Mouse (Mus musculus) ovary, postnatal 14 days (tissue): ENCODE data around the gene Cryzl2.

ENCODE experiments used
- DNase-seq: peaks from one replicate; pipeline ENCODE4 v3.0.0; 2022; ENCODE audit warnings: low spot score

Gene Cryzl2

DNA sequence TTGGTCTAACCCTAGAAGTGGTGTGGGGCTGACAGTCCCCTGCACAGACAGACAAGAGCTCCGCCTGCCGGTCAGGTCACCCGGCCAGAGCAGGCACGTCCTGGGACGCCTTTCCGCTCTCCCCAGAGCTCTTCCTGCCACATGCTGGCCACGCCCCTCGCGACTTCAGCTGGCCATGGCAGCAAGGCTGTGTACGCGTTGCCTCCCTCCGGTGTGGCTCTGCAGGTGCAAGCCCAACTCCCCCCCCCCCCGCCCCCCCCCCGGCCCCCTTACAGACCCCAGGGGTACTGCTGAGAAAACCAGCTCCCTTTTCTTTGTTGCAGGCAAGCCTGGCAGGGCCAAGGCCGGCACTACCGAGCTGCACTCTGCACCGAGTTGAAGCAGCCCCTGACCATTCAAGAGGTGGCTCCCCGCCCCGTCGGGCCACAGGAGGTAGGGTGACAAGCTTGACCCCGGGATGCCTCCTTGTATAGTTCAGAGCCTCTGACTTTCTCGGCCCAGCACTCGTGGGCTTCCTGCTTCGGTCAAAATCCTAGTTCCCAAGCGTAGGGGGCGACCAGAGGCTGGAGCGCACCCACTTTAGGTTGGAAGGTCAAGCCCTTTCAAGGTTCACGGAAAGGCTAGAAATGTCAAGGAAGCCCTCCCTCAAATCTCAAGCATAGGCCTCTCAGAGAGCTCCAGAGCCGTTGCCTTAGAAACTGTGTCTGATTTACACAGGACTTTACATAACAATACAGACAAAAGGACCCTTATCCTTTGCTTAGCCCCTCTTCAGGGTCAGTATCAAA lies at the start of gene Cryzl2:
Gene Cryzl2 (plus strand): TSS at position 157 of the 788 bp plus-strand sequence.
- DNase-seq = peak; percentile 59

DNA sequence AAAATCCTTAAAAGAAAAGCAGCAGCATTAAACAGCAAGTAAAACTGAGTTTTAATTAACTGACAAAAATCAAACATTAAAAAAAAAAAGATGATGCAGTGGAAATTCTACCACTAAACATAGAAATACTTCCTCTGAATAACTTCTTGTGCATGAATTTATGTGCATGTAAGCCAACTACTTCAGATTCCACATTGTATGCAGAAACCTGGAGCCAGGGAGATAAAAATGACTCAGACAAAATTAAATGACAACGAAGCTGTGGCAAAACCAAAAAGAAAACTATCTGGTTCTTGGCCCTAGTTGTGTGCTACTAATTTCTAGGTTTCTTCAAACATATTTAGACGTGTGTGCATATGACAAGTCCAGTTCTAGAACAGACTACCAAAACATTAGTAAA lies 48.7 kb upstream of the Cryzl2 start:
- no peak for DNase-seq

DNA sequence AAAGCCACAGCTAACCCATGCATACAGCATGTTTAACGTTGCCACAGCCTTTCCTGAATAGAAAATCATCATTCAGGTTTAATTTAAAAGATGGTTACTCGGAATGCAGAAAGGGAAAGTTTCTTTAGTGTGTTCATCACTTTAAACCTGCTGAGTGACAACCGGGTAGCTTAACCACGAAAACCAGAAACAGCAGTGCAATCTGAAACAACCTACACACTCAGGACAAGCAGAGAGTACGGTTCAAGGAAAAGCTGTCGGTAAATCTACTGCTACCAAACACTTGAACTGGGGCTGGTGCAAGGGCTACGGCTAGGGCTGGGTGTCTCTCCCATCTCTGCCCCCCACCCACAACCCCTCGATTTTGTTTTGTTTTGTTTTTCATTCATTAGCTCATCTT lies 47.4 kb upstream of the Cryzl2 start:
- DNase-seq = no peak

DNA sequence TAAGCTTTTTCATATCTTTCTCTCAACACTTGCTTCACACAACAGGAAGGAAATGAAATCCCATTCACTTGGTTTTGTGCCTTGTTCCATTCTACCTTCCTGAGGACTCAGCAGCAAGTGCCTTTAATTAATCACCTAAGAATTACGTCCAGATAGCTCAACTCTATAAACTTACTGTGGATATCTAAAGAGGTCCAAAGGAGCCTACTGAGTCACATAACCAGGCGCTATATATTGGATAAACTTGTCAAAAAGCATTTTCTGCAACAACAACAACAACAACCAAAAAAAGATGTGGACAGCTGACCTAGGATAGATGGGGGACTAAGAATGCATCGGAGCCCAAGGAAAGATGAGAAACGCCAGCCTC lies 47.1 kb upstream of the Cryzl2 start:
- DNase-seq = no peak

DNA sequence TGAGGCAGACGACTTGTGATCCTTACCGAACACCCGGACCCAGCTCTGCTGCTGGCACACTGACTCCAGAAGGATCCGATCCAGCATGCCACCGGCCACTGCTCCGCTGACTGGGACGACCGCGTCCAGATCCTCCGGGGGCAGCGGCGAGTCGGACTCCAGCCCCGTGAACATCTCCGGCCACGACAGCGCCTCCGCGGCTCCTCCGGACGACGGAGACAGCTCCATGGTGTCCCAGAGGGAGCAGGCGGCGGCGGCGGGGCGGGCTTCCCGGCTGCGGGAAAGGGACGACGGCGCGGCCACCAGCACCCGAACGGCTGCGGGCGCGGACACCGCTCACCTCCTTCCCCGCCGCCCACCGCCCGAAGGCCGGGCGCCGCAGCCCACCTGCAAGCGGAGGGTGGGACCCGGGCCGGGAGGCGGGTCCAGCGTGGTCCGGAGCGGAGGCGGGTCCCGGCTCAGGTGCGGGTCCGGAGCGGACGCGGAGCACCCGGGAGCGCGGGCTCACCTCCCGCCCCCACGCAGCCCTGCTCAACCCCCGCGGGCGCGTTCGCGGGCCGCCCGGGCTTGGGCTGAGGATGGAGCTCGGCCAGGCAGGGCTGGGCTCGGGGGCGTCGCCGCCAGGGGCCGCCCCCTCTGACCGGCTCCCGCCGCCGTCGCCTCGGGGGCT lies 46.5 kb upstream of the Cryzl2 start:
- peak; percentile 56 for DNase-seq

DNA sequence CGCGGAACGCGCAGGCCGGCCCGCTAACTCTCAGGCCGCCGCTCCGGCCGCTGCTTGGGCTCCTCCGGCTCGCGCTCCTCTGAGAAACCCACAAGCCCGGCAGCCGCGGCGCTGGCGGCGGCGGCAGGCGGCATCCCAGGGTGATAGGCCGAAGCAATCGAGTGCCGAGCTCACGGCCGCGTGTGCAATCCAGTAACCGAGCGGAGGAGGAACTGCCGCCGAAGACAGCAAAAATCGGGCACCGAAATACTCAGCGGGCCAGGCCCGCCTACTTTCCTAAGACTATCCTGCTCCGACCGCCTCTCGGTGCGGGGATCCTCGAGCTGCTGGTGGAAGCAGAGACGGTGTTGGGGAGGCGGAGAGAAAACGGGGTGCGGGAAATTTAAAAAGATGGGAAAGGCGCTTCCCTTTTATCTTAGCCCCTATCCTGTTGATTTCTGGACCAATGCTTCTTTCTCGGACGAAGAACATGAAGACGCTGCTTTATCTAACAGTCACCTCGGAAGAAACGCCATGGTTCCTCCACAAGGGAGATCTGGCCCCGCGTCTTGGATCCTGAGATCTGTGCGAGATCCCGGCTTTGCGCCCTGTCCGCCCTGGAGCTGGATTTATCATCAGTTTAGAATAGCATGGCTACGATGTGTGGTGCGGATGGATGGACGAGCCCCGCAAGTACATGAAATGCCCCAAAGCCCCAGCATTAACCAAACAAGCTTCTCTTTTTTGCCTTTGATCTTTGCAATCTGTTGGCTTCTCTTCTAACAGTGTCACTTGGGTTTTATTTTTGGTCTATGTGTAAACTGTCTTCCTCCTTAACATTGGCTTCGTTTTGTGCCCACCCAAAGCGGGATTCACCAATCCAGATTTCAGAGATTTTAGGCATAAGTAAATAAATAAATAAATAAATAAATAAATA lies 45.7 kb upstream of the Cryzl2 start, which contains the start of gene Rasal2:
Gene Rasal2 (minus strand): TSS at position 142 of the 916 bp plus-strand sequence.
- peak; percentile 93 for DNase-seq

DNA sequence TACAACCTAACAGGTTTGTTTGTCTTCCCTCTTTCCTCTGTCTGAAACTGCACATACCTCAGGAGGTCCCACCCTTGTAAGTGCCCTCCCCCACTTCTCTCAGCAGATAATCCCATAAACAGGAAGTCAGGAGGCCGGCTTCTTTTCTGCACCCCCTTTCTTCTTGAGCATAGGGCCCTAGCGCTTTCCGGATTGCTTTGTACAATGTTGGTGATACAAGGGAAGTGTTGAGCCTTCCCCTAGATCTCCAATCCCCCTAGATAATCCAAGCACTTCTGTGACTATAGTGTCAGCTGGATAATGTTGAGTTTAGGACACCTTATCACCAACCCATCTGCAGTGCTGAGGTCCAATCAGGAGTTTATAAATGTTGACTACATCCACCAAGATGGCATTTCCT lies 42.6 kb upstream of the Cryzl2 start:
- no peak for DNase-seq

DNA sequence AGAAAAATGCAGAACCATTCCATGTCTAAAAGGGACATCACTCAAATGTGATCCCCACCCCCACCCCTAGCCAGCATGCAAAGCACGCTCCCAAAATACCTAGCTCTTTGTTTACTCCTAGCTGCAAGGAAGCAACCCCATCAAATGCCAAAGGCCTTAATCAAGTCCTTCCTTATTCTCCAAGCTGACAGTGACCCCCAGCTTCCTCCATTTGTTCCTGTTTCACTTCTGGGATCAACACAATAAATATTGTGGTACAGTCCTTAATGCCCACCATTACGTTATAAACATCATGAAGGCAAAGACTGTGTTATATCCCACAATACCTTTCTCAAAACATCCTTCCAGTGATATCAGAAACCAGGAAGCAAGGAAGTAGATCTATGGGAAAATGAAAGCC lies 41.7 kb upstream of the Cryzl2 start:
- DNase-seq = no peak

DNA sequence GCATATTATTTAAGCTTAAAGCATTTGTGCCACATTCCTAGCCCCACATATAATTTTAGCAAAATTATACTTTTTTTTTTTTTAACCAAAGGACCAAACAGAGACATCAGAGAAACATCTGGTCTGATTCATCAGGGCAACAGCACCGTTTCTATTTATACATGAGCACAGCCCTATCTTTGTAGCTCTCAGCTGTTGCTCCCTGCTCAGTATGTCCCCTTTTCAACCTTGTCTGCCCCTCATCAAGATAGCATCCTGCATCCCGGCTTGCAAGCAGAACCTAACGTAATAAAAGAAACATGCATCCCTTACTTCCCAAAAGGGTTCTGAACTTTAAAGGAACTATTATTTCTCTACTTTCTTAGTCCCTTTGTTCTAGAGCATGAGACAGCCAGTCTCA lies 41.0 kb upstream of the Cryzl2 start:
- no peak for DNase-seq

DNA sequence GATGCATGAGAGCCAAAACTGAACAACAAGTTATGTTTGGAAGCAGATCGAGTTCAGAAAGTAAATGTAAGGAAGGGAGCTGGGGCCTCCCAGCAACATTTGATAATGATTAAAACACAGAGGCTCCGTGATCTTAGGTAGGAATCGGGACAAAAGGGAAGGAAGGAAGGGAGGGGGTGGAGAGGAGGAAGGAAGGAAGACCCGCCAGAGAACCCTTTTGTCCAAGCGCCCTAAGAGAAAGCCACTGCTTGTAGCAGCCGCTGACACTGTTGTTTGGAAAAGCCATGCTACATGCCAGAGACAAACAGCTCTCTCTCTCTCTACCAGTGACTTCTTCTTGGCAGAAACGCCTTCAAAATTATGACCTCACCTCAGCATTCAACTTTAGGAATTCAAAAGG lies 40.5 kb upstream of the Cryzl2 start:
- no peak for DNase-seq

DNA sequence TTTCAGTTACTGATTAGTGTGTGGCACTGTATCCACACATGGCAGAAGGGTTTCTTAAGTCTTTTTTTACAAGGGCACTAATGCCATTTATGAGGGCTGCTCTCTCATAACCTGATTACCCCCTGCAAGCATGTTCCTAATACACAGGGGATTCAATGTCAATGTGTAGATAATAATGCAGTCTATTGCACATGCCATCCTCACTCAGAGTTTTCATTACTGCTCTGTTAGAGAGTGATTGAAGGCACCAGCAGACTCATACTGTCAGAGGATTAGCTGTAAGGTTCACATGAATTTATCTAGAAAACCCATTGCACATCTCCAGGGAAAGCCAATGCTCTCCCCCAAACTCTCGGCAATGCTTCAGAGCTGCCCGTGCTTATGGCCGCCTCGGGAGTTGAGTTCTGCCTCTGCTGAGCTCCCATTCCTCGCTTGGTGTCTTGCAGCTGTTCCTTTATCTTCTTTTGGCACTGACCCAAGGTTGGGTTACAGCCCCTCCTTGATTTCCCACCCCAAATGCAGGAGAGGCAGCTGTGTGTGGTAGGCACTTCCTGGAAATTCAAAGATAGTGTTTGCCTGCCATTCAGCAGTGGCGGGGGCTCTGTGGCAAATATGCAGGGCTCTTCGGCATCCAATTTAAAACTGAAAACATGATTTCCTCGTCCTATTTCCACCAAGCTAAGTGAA lies 32.5 kb upstream of the Cryzl2 start:
- DNase-seq = no peak

DNA sequence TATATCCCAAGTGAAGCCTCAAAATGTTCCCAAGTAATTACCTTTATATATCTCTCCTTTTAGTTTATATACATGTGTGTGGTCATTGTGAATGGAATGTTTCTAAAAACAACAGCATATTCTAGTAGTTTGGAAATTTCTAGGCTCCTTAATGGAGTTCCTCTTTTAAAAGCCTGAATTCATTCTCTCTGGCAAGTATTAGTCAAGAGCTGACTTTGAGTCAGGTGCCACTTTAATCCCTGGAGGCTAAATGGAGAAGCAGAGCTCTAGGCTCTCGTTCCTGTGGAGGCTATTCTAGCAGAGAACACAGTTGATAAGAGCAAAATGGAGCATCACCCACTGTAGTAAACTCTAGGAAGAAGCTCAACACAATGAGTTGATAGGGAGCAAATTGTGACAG lies 31.4 kb upstream of the Cryzl2 start:
- DNase-seq = no peak

DNA sequence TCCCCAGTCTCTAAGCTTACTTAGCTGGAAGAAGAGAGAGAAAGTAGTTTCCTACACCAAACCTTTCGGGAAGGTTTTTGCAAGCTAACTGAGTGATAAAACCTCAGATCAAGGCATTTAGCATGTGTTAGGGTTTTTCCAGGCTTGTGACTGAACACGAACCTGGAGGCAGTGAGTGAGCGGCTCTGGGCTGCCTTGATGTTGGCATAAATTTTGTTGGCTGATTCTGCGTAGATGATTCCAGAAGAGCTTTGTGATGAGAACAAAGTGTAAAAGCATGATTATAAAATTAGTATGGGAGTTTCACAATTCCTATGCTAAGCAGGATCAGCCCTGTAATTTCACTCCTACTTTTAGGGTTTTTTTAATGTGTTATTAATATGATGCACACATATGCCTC lies 30.8 kb upstream of the Cryzl2 start:
- no peak for DNase-seq

DNA sequence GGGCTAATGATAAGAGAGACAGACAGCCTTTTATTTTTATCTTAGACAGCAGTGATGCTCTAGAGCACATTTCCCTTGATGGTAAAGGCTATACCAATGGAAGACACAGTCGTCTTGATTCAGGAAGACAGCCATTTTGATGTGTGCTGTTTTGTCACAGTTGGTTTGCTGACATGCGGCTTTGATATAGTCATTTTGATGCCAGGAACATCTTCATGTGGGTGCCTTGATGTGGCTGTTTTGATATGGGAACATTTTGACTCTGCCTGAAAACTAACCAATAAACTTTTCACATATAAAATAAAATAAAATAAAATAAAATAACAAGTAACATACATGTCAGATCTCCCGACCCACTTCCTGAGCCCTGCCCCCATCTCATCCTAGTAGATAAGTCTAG lies 30.0 kb upstream of the Cryzl2 start:
- DNase-seq = no peak

DNA sequence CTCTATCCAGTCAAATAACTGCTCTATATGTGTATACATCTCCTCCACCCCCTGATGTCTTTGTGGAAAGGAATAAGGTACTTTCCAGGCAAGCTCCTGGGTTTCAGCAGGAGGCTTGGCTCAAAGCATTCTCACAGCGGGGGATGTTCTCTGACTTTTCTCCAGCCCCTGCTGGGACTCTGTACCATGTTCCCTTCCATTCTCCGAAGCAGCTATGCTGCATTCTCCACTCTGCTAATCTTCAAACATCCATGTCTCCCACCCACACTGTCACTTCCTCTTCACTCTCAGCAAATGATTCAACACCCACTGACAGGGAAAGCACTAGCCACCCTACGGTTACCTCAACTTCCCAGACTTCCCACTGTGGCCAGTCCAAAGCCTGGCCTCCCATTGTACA lies 25.1 kb upstream of the Cryzl2 start:
- no peak for DNase-seq

DNA sequence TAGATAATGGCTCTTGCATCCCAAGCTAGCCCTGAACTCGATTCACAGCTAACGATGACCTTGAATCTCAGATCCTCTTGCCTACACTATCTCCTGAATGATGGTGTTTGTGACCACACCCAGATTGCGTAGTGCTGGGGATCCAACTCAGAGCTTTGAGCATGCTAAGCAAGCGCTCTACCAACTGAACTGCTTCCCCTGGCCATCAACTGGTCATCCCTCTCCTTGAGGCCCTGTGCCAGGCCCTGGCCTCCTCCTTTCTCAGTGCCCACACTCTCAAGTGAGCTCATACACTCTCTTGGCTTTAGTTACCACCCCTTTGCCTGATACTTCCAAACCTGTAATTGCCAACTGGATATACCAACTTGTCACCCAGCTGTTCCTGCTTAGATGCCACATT lies 24.0 kb upstream of the Cryzl2 start:
- no peak for DNase-seq

DNA sequence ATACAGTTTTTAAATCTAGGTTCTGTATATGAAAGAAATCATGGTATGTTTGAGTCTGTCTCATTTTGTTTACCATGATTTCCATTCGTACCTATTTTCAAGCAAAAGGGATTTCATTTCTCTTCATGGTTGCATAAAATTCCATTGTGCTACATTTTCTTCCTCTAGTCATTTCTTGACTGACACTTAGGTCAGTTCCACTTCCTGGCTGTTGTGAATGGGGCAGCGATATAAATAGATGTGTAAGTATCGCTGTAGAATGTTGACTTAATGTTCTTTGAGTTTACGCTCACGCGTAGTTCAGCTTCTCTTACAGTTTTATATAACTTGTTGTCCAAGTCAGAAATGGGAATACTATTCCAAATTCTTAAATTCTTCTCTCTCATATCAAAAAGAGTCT lies 22.5 kb upstream of the Cryzl2 start:
- DNase-seq = no peak

DNA sequence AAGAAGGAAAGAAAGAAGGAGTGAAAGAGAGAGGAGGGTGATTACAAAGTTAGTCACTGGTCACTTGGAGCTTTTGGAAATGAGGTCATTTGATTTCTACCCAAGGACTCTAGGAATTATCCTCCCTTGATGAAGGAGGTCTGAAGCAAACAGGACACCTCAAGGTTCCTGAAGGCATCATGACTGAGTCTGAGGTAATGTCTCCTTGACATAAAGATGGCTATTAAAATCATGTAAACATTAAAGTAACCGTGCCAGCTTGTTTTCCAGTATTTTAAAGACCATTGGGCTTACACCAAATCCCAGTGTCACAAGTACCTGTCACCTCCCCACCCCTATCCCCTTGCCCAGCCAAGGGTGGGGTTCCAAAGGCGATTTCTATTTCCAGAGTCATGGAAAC lies 20.1 kb upstream of the Cryzl2 start:
- no peak for DNase-seq

DNA sequence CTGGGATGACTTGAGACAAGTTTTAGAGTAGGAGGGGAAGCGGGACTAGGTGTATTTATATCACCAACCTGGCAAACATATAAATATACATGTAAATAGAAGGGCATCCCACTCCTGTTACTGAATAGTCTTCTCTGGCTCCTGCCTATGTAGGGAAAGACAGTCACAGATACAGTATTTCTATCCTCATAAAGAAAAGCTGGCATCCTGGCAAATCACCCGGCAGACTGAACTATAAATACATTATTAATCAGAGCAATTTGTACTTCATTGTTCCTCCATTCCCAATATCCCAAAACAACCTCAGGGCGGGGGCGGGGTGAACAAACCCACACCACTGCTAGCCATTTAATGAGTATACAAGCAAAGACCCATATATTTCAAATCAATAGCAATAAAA lies 19.3 kb upstream of the Cryzl2 start:
- DNase-seq = no peak

DNA sequence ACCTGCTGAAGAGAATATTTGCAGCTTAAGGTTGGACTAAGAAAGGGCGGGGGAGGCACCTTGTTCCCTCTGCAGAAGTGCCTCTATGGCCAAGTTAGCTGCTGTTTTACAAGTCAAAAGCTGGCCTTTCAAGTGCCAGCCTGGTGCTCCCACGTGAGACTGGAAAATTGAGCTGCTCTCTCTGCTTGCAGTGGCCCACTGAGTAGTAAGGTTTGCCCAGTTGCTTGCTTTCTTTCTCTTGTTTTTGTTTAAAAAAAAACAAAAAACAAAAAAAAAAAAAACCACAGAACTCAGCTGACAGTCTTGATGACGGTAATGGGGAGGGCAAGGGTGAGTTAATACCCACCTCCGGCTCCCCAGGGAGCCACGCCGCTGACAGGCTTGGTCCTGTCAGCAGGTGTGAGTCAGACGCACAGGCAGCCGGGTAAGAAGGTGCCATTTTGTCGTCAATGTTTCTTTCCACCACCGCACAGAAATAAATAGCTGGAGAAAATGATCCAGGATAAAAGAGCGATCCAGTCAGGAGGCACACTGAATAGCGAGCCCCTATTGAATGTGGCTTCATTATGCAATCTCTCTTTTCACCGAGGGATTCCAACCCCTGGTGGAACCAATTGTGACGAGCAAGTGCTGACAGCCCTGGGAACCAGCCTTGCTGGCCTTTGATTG lies 18.3 kb upstream of the Cryzl2 start:
- DNase-seq = no peak

DNA sequence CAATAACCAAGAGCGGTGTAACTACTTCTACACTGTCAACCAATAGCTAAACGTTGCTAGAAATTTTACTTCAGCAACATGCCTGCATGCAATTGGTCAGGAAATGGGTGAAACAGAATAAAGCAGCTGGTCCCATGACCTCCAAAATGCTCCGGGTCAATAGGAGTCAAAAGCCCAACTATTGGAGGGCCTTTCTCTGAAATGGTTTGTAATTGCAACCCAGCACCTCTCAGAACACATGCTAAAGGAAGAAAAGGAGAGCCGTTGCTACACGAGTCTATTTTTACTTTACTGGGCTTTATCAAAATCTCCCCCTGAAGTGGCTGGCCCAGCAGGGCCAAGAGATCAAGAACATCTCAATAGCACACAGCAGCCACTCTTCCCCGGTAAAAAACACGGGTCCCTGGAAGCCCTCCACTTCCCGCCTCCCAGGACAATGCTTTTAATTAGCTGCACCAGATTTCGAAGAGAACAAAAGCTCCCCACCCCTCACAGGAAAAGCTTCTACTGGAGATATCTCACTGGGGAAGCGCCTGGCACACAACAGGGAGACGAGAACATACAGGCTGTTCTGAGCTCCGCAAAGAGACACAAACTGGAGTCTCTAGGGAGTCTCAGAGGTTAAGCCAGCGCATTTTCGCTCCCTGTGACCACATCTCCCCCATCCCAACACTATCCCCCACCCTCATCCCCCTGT lies 15.2 kb upstream of the Cryzl2 start:
- no peak for DNase-seq
